Mouse (Mus musculus): ENCODE data around the gene Caml. TPM values are rescaled to one million over a fixed set of nuclear protein-coding genes. Genes with fewer than 3 reads are reported as not detected.
A peak's percentile ranks its signal among the peaks of the same experiment; 100 is the strongest.
"Not testable (repeated sequence)": the region's sequence is repeated elsewhere in the genome, so short reads cannot be mapped to it uniquely, and the experiment has no call there.

Gene Caml
- total RNA-seq, 2 experiments from 2014 or later: 11.6 to 11.7 TPM

DNA sequence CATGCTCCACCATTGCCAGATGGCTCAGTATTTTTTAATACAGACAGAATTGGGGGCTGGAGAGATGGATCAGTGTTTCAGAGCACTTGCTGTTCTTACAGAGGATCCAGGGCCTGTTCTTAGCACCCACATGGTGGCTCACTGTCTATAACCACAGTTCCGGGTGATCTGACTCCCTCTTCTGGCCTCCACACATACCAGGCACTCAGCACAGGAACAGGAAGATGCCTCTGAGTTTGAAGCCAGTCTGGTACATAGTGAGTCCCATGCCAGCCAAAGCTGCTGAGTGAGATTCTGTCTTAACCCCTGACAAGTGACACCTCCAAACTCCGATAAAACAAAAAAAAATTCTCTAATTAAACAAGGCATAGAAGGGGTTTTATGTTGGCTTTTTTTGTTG is 2.5 kb upstream of the Caml start:
- no peak for DNase-seq

DNA sequence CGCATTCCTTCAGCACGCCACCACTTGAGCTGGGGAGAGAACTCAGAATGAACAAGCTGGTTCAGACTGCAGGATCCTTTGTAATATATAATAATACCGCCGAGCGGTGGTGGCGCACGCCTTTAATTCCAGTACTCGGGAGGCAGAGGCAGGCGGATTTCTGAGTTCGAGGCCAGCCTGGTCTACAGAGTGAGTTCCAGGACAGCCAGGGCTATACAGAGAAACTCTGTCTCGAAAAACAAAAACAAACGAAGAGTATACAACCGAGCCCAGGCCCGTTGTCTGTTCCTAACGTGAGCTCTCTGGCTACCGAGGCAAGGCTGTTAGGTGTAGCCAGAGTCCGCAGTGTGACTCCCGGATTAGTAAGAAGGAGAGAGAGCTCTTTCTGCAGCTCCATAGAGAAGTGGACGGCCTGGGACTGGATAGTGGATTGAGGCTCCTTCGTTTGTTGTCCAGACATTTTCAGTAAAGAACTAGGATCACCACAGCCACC is 603 bp upstream of the Caml start:
- not testable (repeated sequence) for DNase-seq

DNA sequence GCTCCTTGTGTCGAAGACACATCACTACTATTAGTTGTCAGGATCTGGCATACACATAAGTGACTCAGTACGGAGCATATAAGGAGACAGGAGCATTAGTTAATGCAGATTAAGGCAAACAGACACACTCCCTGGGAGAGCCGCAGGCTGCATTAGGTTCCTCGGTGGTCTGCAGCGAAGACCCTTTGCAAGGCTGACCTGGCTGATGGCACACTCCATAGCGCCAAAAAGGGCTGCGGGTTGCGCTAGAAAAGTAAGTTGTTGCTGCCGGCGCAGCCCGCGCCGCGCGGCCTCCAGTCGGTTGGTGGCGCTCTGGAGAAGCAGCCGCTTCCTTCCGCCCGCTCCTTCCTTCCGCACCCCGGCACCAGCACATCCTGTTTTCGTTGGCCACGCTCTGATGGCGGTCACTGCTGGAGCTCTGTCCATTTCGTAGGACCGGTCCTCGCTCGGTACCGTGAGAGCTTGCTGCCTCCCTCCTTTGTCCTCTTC is 11.9 kb downstream of the Caml start, which contains the start of gene Ddx46:
Gene Ddx46 (plus strand): TSS at position 389 of the 489 bp plus-strand sequence.
- DNase-seq: peak; percentile 90 to 91

DNA sequence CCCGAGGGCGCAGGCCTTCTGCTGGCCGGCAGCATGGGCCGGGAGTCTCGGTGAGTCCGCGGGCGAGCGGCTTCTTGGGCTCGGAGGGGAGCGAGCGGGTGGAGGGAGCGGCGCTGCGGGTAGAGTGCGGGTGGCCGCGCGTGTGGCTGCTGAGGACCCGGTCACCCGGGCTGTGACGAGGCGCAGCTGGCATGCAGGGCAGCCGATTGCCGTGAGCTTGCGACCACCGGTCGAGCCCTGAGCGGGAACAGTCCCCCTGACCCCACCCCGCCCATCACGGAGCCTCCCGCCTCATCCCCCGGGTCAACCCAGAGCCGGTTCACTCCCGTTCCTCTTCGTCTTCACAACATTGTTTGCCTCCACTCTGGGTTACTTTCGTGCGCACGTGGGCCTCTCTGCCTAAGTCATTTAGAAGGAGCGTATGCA is 12.4 kb downstream of the Caml start:
- DNase-seq: peak in 1 of 2 experiments; percentile 16

DNA sequence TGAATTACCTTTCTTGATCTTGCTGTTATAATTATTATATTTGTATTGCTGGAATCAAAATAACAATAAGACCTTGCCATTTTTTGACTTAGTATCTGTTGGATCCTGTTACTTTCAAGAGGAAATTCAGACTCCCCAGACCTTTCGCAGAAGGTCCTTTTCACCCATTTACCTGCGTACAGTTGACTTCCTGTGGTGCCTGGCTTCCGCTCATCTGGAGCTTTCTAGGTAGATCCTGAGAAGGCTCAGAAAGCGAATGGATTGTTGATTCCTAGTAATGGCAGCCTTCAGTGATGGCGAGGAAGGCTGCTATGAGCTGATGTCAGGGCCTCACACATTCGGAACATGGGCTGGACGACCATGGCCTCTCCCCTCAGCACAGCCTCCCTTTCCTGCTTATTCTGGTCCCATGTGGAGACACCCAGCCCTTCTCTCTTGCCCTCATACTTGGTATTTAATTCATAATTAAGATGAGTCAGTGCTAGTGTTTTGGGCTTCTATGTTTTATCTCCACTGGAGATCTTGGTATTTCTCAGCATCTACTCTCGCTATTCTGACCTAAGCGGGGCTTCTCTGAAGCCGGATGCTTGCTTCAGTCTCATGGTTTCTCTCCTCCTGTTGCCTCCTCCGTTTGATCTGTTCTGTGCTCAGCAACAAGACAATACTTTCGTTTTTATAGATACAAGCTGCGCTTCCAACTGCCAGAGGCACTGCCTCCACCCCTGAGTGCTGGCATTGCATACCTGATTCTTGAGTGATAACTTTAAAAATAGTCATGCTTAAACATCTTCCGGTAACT is 13.6 kb downstream of the Caml start:
- DNase-seq: no peak

GRCm38 (mm10) chr13:55640480-55640879 is 17.7 kb downstream of the Caml start:
- DNase-seq: peak; percentile 59 to 91

DNA sequence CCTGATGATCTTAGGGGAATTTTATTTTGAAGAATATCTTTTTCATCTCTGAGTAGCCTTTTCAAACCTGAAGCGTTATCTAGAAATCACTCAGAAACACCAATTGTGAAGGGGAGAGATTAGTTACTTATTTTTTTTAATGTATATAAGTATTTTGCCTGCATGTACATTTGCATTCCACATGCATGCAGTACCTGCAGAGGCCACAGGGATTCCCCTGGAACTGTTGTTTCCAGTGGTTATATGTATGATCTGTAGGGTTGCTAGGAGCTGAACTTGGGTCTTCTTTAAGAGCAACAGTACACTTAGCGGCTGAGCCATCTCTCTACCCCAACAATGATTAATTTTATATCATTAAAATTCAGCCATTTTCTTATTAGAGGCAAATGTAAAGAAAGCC is 21.7 kb downstream of the Caml start:
- DNase-seq: no peak

- DNase-seq: no peak
These were observed 27.3 kb downstream of the Caml start for GRCm38 (mm10) chr13:55650098-55650497.

- no peak for DNase-seq
These were observed 28.2 kb downstream of the Caml start for GRCm38 (mm10) chr13:55650980-55651379.

DNA sequence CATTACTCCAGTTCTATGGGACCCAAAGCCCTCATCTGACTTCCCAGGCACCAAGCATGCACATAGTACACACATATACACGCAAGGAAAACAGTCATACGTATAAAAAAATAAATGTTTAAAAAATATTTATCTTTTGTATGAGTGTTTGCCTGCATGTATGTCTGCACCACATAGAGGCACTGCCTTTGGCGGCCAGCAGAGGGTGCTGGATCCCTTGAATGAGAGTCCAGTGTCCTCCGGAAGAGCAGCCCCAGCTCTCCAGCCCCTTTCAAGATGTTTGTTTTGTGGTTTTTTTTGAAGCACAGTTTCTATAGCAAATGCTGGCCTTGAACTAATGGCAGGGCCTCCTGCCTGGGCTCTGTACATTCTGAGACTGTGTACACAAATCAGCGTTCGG is 45.7 kb downstream of the Caml start:
- peak in 1 of 2 experiments; percentile 31 for DNase-seq

GRCm38 (mm10) chr13:55672711-55673110 is 49.9 kb downstream of the Caml start:
- no peak for DNase-seq

DNA sequence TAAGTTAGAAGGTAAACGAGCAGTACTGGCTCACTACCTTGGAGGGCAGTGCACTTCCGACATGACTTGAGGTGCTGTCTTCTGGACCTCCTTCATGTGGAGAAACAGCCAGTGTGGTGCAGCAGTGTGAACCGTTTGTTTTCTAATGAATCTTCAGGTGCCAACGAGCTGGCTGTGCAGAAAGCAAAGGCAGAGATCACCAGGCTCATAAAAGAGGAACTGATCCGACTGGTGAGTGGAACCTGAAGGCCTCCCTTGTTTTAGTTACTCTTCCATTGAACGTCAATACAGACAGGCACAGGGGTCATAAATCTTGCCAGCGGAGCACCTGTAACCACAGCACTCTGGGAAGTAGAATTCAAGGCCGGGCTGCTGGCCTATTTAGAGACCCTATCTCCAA is 54.6 kb downstream of the Caml start:
- no peak for DNase-seq

Other genes with a start within 250 kb of the Caml start
- gene Slc34a1, start 224.8 kb upstream of the Caml start, total RNA-seq (2021): not detected
- not detected for gene Pfn3, start 207.8 kb upstream of the Caml start, total RNA-seq (2021)
- not detected for gene F12, start 196.2 kb upstream of the Caml start, total RNA-seq (2021)
- gene Grk6, start 177.9 kb upstream of the Caml start, total RNA-seq (2021): 10 to 100 TPM; 13.9 to 17.1 TPM
- under 1 TPM; 0.45 to 0.82 TPM for gene Prr7, start 158.7 kb upstream of the Caml start, total RNA-seq (2021)
- gene Dbn1, start 134.9 kb upstream of the Caml start, total RNA-seq (2021): 1 to 10 TPM; 5.7 to 6.4 TPM
- 10 to 100 TPM; 42.2 to 46.6 TPM for gene Pdlim7, start 109.3 kb upstream of the Caml start, total RNA-seq (2021)
- 1 to 10 TPM; 1.6 to 3.3 TPM for gene Dok3, start 93.7 kb upstream of the Caml start, total RNA-seq (2021)
- 10 to 100 TPM; 11.6 to 13.8 TPM for gene Ddx41, start 86.3 kb upstream of the Caml start, total RNA-seq (2021)
- 10 to 100 TPM; 11.7 to 14.3 TPM for gene Fam193b, start 51.9 kb upstream of the Caml start, total RNA-seq (2021)
- gene Tmed9, start 49.3 kb upstream of the Caml start, total RNA-seq (2021): 100 to 1,000 TPM in 1 of 2 experiments, 10 to 100 TPM in 1; 87.3 to 109 TPM
- gene B4galt7, start 23.1 kb upstream of the Caml start, total RNA-seq (2021): 1 to 10 TPM; 8.3 to 9.4 TPM
- gene Ddx46, start 12.0 kb downstream of the Caml start, total RNA-seq (2021): 10 to 100 TPM; 19.2 to 22.3 TPM
- 10 to 100 TPM; 38.0 to 39.3 TPM for gene B230219D22Rik, start 70.1 kb downstream of the Caml start, total RNA-seq (2021)
- 10 to 100 TPM; 43.7 to 48.5 TPM for gene Txndc15, start 91.6 kb downstream of the Caml start, total RNA-seq (2021)
- 10 to 100 TPM; 51.3 to 56.3 TPM for gene Pcbd2, start 104.4 kb downstream of the Caml start, total RNA-seq (2021)
- under 1 TPM; 0.20 to 0.21 TPM for gene Catsper3, start 161.6 kb downstream of the Caml start, total RNA-seq (2021)
- not detected for gene Pitx1, start 213.2 kb downstream of the Caml start, total RNA-seq (2021)